Mouse (Mus musculus): ENCODE measurements around the gene Exosc6. TPM values are rescaled to one million over a fixed set of nuclear protein-coding genes. Genes with fewer than 3 reads are reported as not detected.
"Not testable (repeated sequence)": the region's sequence is repeated elsewhere in the genome, so short reads cannot be mapped to it uniquely, and the experiment has no call there.

The Exosc6 gene
- polyA plus RNA-seq, 2 experiments, result 7.2 to 8.1 TPM

- Histone ChIP-seq H3K36me3 (replicated peaks; ENCODE audit: control insufficient read depth, insufficient read depth, low read depth) (no peaks in the 10 kb centered on the region), H3K9ac (replicated peaks) (no peak overlapping the region), H3K27ac (no peak overlapping the region), H3K9me3 (ENCODE audit: control insufficient read depth, low read length) (no peaks in the 10 kb centered on the region), H3K4me2 (ENCODE audit: low read depth) (no peak overlapping the region), H3K4me3 (ENCODE audit: insufficient read depth in 1 of 2, low read depth in 2 of 2, low read length in 2 of 2) (no peak overlapping the region), H3K27me3 (ENCODE audit: control insufficient read depth, insufficient read depth, low read length) (no peaks in the 10 kb centered on the region), H3K4me1 (replicated peaks; ENCODE audit: control insufficient read depth in 2 of 2, insufficient read depth in 2 of 2, low read length in 1 of 2) (no peaks in the 10 kb centered on the region)
- TF ChIP-seq EP300 (IDR thresholded peaks at IDR 0.05; ENCODE audit: low read depth) (no peak), CTCF (IDR thresholded peaks at IDR 0.05; ENCODE audit: low read depth) (no peak)
- DNase-seq (ENCODE audit: low read depth in 3 of 3, low spot score in 3 of 3), result no peak
- no peak for ATAC-seq (ENCODE audit: insufficient read depth)
- WGBS (ENCODE audit: insufficient replicate concordance), result 62% methylated on average over 12 of the region's 12 CpGs
Measured at GRCm38 (mm10) chr8:111081580-111082258, 25.6 kb downstream of the Exosc6 start.

DNA sequence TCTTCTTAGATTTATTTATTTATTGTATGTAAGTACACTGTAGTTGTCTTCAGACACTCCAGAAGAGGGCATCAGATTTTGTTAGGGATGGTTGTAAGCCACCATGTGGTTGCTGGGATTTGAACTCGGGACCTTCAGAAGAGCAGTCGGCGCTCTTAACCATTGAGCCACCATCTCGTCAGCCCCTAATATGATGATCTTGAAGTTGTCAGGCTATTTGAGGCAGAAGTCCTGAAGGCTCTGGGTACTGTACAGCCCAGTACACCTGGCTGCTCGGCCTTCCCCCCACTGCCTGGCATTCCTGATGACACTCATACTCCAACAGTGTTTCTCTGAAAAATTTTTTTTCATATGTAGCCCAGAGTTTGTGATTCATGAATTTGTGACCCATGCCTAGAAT lies 27.8 kb downstream of the Exosc6 start:
- not testable (repeated sequence) for H3K27ac ChIP-seq; H3K4me1 ChIP-seq (replicated peaks; ENCODE audit: control insufficient read depth in 2 of 2, insufficient read depth in 2 of 2, low read length in 1 of 2); H3K36me3 ChIP-seq (replicated peaks; ENCODE audit: control insufficient read depth, insufficient read depth, low read depth); H3K27me3 ChIP-seq (ENCODE audit: control insufficient read depth, insufficient read depth, low read length); H3K4me3 ChIP-seq (ENCODE audit: insufficient read depth in 1 of 2, low read depth in 2 of 2, low read length in 2 of 2); H3K9ac ChIP-seq (replicated peaks); ATAC-seq (ENCODE audit: insufficient read depth); H3K4me2 ChIP-seq (ENCODE audit: low read depth); H3K9me3 ChIP-seq (ENCODE audit: control insufficient read depth, low read length); DNase-seq (ENCODE audit: low read depth in 3 of 3, low spot score in 3 of 3)
- 70% methylated on average over 5 of the region's 5 CpGs for WGBS (ENCODE audit: insufficient replicate concordance)

DNA sequence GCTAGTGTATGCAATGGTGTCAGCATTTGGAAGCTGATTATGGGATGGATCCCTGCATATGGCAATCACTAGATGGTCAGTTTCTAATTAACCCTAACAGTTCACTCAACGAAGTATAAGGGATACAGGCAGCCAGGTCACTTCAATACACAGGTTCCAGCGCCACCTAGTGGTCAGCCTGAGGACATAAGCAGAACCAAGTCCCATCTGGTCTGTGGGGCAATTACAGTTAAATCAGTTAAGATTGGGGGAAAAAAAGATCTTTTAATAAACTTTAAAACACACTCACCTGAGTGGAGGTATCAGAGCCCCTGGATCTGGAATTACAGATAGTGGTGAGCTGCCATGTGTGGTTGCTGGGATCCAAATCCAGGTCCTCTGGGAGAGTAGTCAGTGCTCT lies 34.0 kb downstream of the Exosc6 start:
- Histone ChIP-seq H3K36me3 (replicated peaks; ENCODE audit: control insufficient read depth, insufficient read depth, low read depth) (no peaks in the 10 kb centered on the region), H3K4me1 (replicated peaks; ENCODE audit: control insufficient read depth in 2 of 2, insufficient read depth in 2 of 2, low read length in 1 of 2) (peaks cover 2 to 7% of the 10 kb centered on the region in 2 experiments; a peak in 2 of 4 replicates), H3K4me2 (ENCODE audit: low read depth) (no peak overlapping the region), H3K27me3 (ENCODE audit: control insufficient read depth, insufficient read depth, low read length) (no peaks in the 10 kb centered on the region), H3K27ac (no peak overlapping the region), H3K9ac (replicated peaks) (no peak overlapping the region), H3K4me3 (ENCODE audit: insufficient read depth in 1 of 2, low read depth in 2 of 2, low read length in 2 of 2) (no peak overlapping the region), H3K9me3 (ENCODE audit: control insufficient read depth, low read length) (no peaks in the 10 kb centered on the region)
- ATAC-seq (ENCODE audit: insufficient read depth) (no peak), DNase-seq (ENCODE audit: low read depth in 3 of 3, low spot score in 3 of 3) (peak; percentile 47 to 56 (median 56))
- WGBS (ENCODE audit: insufficient replicate concordance), result 6% methylated on average over 2 of the region's 2 CpGs
- TF ChIP-seq CTCF (IDR thresholded peaks at IDR 0.05; ENCODE audit: low read depth), result peak; percentile 89
- no peak for TF ChIP-seq EP300 (IDR thresholded peaks at IDR 0.05; ENCODE audit: low read depth)

GRCm38 (mm10) chr8:111091706-111092105 lies 35.6 kb downstream of the Exosc6 start:
- Histone ChIP-seq H3K9me3 (ENCODE audit: control insufficient read depth, low read length) (no peaks in the 10 kb centered on the region), H3K27ac (no peak overlapping the region), H3K4me3 (ENCODE audit: insufficient read depth in 1 of 2, low read depth in 2 of 2, low read length in 2 of 2) (no peak overlapping the region), H3K4me2 (ENCODE audit: low read depth) (no peak overlapping the region), H3K36me3 (replicated peaks; ENCODE audit: control insufficient read depth, insufficient read depth, low read depth) (no peaks in the 10 kb centered on the region), H3K4me1 (replicated peaks; ENCODE audit: control insufficient read depth in 2 of 2, insufficient read depth in 2 of 2, low read length in 1 of 2) (peaks cover 2 to 7% of the 10 kb centered on the region in 2 experiments; a peak in 2 of 4 replicates), H3K9ac (replicated peaks) (no peak overlapping the region), H3K27me3 (ENCODE audit: control insufficient read depth, insufficient read depth, low read length) (no peaks in the 10 kb centered on the region)
- ATAC-seq (ENCODE audit: insufficient read depth), result no peak
- no peak for TF ChIP-seq EP300 (IDR thresholded peaks at IDR 0.05; ENCODE audit: low read depth)
- no peak for TF ChIP-seq CTCF (IDR thresholded peaks at IDR 0.05; ENCODE audit: low read depth)
- DNase-seq (ENCODE audit: low read depth in 3 of 3, low spot score in 3 of 3), result no peak
- 70% methylated on average over 7 of the region's 7 CpGs for WGBS (ENCODE audit: insufficient replicate concordance)

- not testable (repeated sequence) for ATAC-seq (ENCODE audit: insufficient read depth); H3K9me3 ChIP-seq (ENCODE audit: control insufficient read depth, low read length)
- WGBS (ENCODE audit: insufficient replicate concordance), result 74% methylated on average over 5 of the region's 6 CpGs
Measured at GRCm38 (mm10) chr8:111092326-111092725, 36.2 kb downstream of the Exosc6 start, which contains the start of gene Clec18a. Gene Clec18a (minus strand): TSS chr8:111092426.

More at GRCm38 (mm10) chr8:111092326-111092725, 36.2 kb downstream of the Exosc6 start, which contains the start of gene Clec18a:
- H3K4me3 ChIP-seq (ENCODE audit: insufficient read depth in 1 of 2, low read depth in 2 of 2, low read length in 2 of 2); DNase-seq (ENCODE audit: low read depth in 3 of 3, low spot score in 3 of 3); H3K9ac ChIP-seq (replicated peaks); H3K27ac ChIP-seq; H3K36me3 ChIP-seq (replicated peaks; ENCODE audit: control insufficient read depth, insufficient read depth, low read depth); H3K27me3 ChIP-seq (ENCODE audit: control insufficient read depth, insufficient read depth, low read length); H3K4me1 ChIP-seq (replicated peaks; ENCODE audit: control insufficient read depth in 2 of 2, insufficient read depth in 2 of 2, low read length in 1 of 2); H3K4me2 ChIP-seq (ENCODE audit: low read depth): not testable (repeated sequence)
